Mouse (Mus musculus): ENCODE data around the gene Ccdc9.

- no peak for TF ChIP-seq MAFK (IDR thresholded peaks at IDR 0.05; ENCODE audit: insufficient replicate concordance, low read length)
- TF ChIP-seq CTCF (conservative IDR thresholded peaks at IDR 0.05 in 1 of 2, IDR thresholded peaks at IDR 0.05 in 1 of 2; ENCODE audit: low read depth in 2 of 2, low read length in 2 of 2) = peak in 1 of 2 experiments; percentile 85; a peak in 2 of 4 replicates
- no peak for TF ChIP-seq POLR2A (IDR thresholded peaks at IDR 0.05; ENCODE audit: low read depth, low read length)
- no peak for TF ChIP-seq EP300 (IDR thresholded peaks at IDR 0.05; ENCODE audit: low read length)
Observed at GRCm38 (mm10) chr7:16294346-16294745, 7.8 kb upstream of the Ccdc9 start.
